Mouse (Mus musculus) embryonic facial prominence, embryonic 10.5 days (tissue): Measurements from ENCODE around the gene Kdm4d. TPM values are rescaled to one million over a fixed set of nuclear protein-coding genes. Genes with fewer than 3 reads are reported as not detected.
"Not testable (repeated sequence)": the region's sequence is repeated elsewhere in the genome, so short reads cannot be mapped to it uniquely, and the experiment has no call there.

ENCODE experiments used
- DNase-seq: peaks from one replicate; pipeline ENCODE4 v3.0.0-alpha.2; 2017; ENCODE audit warnings: low spot score
- H3K27ac ChIP-seq: fragments of 300-500 bp; sonication (generic); replicated peaks from 2 replicates; pipeline ENCODE4 v1.5.1; 2016; ENCODE audit warnings: mild to moderate bottlenecking
- H3K27me3 ChIP-seq: fragments of 300-500 bp; sonication (generic); replicated peaks from 2 replicates; pipeline ENCODE4 v1.6.1; 2016; ENCODE audit warnings: low read depth, mild to moderate bottlenecking; ENCODE audit not compliant: poor library complexity, severe bottlenecking
- H3K36me3 ChIP-seq: fragments of 300-500 bp; sonication (generic); replicated peaks from 2 replicates; pipeline ENCODE4 v1.6.1; 2016; ENCODE audit warnings: mild to moderate bottlenecking, moderate library complexity
- H3K4me1 ChIP-seq: fragments of 300-500 bp; sonication (generic); 2 replicates; pipeline ENCODE4 v1.6.1; 2016
- H3K4me3 ChIP-seq: fragments of 300-500 bp; sonication (generic); 2 replicates; pipeline ENCODE4 v1.5.1; 2016; ENCODE audit warnings: mild to moderate bottlenecking, moderate library complexity
- H3K9me3 ChIP-seq: fragments of 300-500 bp; sonication (generic); 2 replicates; pipeline ENCODE4 v1.6.1; 2016; ENCODE audit warnings: mild to moderate bottlenecking
- WGBS: fragments of 180-500 bp; shearing (Covaris S2); methylation state at CpG from one replicate; pipeline ENCODE4 v1.1.7; 2016; 5-methylcytosine and 5-hydroxymethylcytosine counted together
- polyA plus RNA-seq: library from polyadenylated mRNA; unstranded; fragments of >200 nt; fragmentation: Nextera tagmentation; extraction: Ambion mirVana; gene quantifications from 2 replicates; pipeline ENCODE4 v1.2.1, GENCODE M21; 2016

Kdm4d gene
- polyA plus RNA-seq, 1 experiment from 2014 or later, result 0.46 TPM

GRCm38 (mm10) chr9:14518105-14518504 lies 17.8 kb upstream of the Kdm4d start:
- Histone ChIP-seq H3K27ac (no peak overlapping the region), H3K36me3 (no peaks in the 10 kb centered on the region), H3K4me1 (peaks cover 21% of the 10 kb centered on the region), H3K27me3 (no peaks in the 10 kb centered on the region), H3K4me3 (no peak overlapping the region), H3K9me3 (no peaks in the 10 kb centered on the region)
- 79% methylated on average over 3 of the region's 3 CpGs for WGBS
- no peak for DNase-seq

- DNase-seq, result no peak
- no peaks in the 10 kb centered on the region for H3K36me3 ChIP-seq
- H3K27ac ChIP-seq, result no peak overlapping the region
- H3K4me3 ChIP-seq, result no peak overlapping the region
- WGBS, result 48% methylated on average over 1 of the region's 1 CpGs
- peaks cover 21% of the 10 kb centered on the region for H3K4me1 ChIP-seq
- no peaks in the 10 kb centered on the region for H3K9me3 ChIP-seq
- H3K27me3 ChIP-seq, result no peaks in the 10 kb centered on the region
Observed at GRCm38 (mm10) chr9:14517296-14517695, 17.0 kb upstream of the Kdm4d start.

GRCm38 (mm10) chr9:14512633-14513445 lies 12.6 kb upstream of the Kdm4d start:
- H3K4me1 ChIP-seq, result no peaks in the 10 kb centered on the region
- H3K36me3 ChIP-seq, result peaks cover 43% of the 10 kb centered on the region
- 76% methylated on average over 9 of the region's 9 CpGs for WGBS
- peak; percentile 57 for DNase-seq
- no peaks in the 10 kb centered on the region for H3K9me3 ChIP-seq
- no peak overlapping the region for H3K27ac ChIP-seq
- H3K27me3 ChIP-seq, result no peaks in the 10 kb centered on the region
- H3K4me3 ChIP-seq, result no peak overlapping the region

- Histone ChIP-seq H3K27me3 (no peaks in the 10 kb centered on the region), H3K9me3 (no peaks in the 10 kb centered on the region), H3K4me3 (peak overlapping the region; percentile 69), H3K27ac (peak overlapping the region; percentile 89), H3K4me1 (peaks cover 14% of the 10 kb centered on the region), H3K36me3 (peaks cover 40% of the 10 kb centered on the region)
- WGBS, result 4% methylated on average over 10 of the region's 10 CpGs
- DNase-seq, result no peak
Observed at GRCm38 (mm10) chr9:14500916-14501424, 688 bp upstream of the Kdm4d start.

- H3K9me3 ChIP-seq, result no peaks in the 10 kb centered on the region
- peaks cover 21% of the 10 kb centered on the region for H3K36me3 ChIP-seq
- 80% methylated on average over 4 of the region's 4 CpGs for WGBS
- no peaks in the 10 kb centered on the region for H3K27me3 ChIP-seq
- no peak overlapping the region for H3K27ac ChIP-seq
- peak overlapping the region; percentile 69 for H3K4me3 ChIP-seq
- H3K4me1 ChIP-seq, result peaks cover 14% of the 10 kb centered on the region
- no peak for DNase-seq
Observed at GRCm38 (mm10) chr9:14498896-14499705, 1.2 kb downstream of the Kdm4d start.

GRCm38 (mm10) chr9:14463668-14464067 lies 36.6 kb downstream of the Kdm4d start:
- not testable (repeated sequence) for H3K27ac ChIP-seq, H3K4me1 ChIP-seq, H3K27me3 ChIP-seq, H3K36me3 ChIP-seq, H3K4me3 ChIP-seq, DNase-seq, H3K9me3 ChIP-seq
- 75% methylated on average over 12 of the region's 12 CpGs for WGBS

- not testable (repeated sequence) for H3K4me1 ChIP-seq, H3K27me3 ChIP-seq, H3K27ac ChIP-seq, H3K36me3 ChIP-seq, DNase-seq, H3K4me3 ChIP-seq, H3K9me3 ChIP-seq
- 88% methylated on average over 1 of the region's 1 CpGs for WGBS
Observed at GRCm38 (mm10) chr9:14462536-14462935, 37.7 kb downstream of the Kdm4d start.

GRCm38 (mm10) chr9:14456320-14456719 lies 44.0 kb downstream of the Kdm4d start:
- Histone ChIP-seq H3K27me3 (no peaks in the 10 kb centered on the region), H3K4me3 (no peak overlapping the region), H3K4me1 (no peaks in the 10 kb centered on the region), H3K36me3 (no peaks in the 10 kb centered on the region), H3K9me3 (no peaks in the 10 kb centered on the region), H3K27ac (no peak overlapping the region)
- WGBS, result 83% methylated on average over 3 of the region's 3 CpGs
- DNase-seq, result no peak

GRCm38 (mm10) chr9:14451120-14451519 lies 49.2 kb downstream of the Kdm4d start:
- H3K4me3 ChIP-seq, H3K9me3 ChIP-seq, H3K36me3 ChIP-seq, DNase-seq, H3K27me3 ChIP-seq, H3K27ac ChIP-seq, H3K4me1 ChIP-seq: not testable (repeated sequence)
- 59% methylated on average over 8 of the region's 8 CpGs for WGBS

GRCm38 (mm10) chr9:14447086-14447485 lies 53.2 kb downstream of the Kdm4d start:
- H3K27me3 ChIP-seq, H3K4me3 ChIP-seq, DNase-seq, H3K36me3 ChIP-seq, H3K27ac ChIP-seq, H3K4me1 ChIP-seq, H3K9me3 ChIP-seq: not testable (repeated sequence)
- WGBS, result 90% methylated on average over 2 of the region's 2 CpGs

GRCm38 (mm10) chr9:14440347-14440746 lies 59.9 kb downstream of the Kdm4d start:
- DNase-seq, result no peak
- H3K27me3 ChIP-seq, result no peaks in the 10 kb centered on the region
- no peak overlapping the region for H3K27ac ChIP-seq
- H3K4me1 ChIP-seq, result no peaks in the 10 kb centered on the region
- WGBS, result 90% methylated on average over 1 of the region's 1 CpGs
- no peak overlapping the region for H3K4me3 ChIP-seq
- no peaks in the 10 kb centered on the region for H3K9me3 ChIP-seq
- no peaks in the 10 kb centered on the region for H3K36me3 ChIP-seq

GRCm38 (mm10) chr9:14433252-14433939 lies 66.9 kb downstream of the Kdm4d start:
- WGBS, result 60% methylated on average over 11 of the region's 11 CpGs
- Histone ChIP-seq H3K9me3 (no peaks in the 10 kb centered on the region), H3K4me3 (no peak overlapping the region), H3K27me3 (no peaks in the 10 kb centered on the region), H3K36me3 (no peaks in the 10 kb centered on the region), H3K4me1 (peaks cover 10% of the 10 kb centered on the region), H3K27ac (no peak overlapping the region)
- peak; percentile 32 for DNase-seq
